Mouse (Mus musculus) lung, postnatal 10 days (tissue): ENCODE results near the gene Gm16181.
"Not testable (repeated sequence)": the region's sequence is repeated elsewhere in the genome, so short reads cannot be mapped to it uniquely, and the experiment has no call there.

Experiments used
- DNase-seq: peaks from one replicate; pipeline ENCODE4 v3.0.0; 2021

Gene Gm16181

GRCm38 (mm10) chr17:35233114-35233980 is 12.7 kb downstream of the Gm16181 start, which contains the start of gene Atp6v1g2:
Gene Atp6v1g2, plus strand, starts transcription at chr17:35233660.
- no peak for DNase-seq

- not testable (repeated sequence) for DNase-seq
Observed at GRCm38 (mm10) chr17:35234090-35234489, 13.5 kb downstream of the Gm16181 start.

- DNase-seq, result peak; percentile 62
Observed at GRCm38 (mm10) chr17:35234903-35235302, 14.3 kb downstream of the Gm16181 start.

GRCm38 (mm10) chr17:35235614-35236389 is 15.2 kb downstream of the Gm16181 start, which contains the start of gene Nfkbil1:
Gene Nfkbil1, minus strand, starts transcription at chr17:35235792.
- peak; percentile 96 for DNase-seq

- peak; percentile 98 for DNase-seq
Observed at GRCm38 (mm10) chr17:35236390-35236746, 15.7 kb downstream of the Gm16181 start.

- no peak for DNase-seq
Observed at GRCm38 (mm10) chr17:35236996-35237395, 16.4 kb downstream of the Gm16181 start.

GRCm38 (mm10) chr17:35237504-35237903 is 16.9 kb downstream of the Gm16181 start:
- DNase-seq, result no peak

GRCm38 (mm10) chr17:35239700-35240099 is 19.1 kb downstream of the Gm16181 start:
- DNase-seq, result no peak

- DNase-seq, result no peak
Observed at GRCm38 (mm10) chr17:35240384-35241304, 20.0 kb downstream of the Gm16181 start.

GRCm38 (mm10) chr17:35241305-35242014 is 20.8 kb downstream of the Gm16181 start, which contains the start of gene Ddx39b:
Gene Ddx39b, plus strand, starts transcription at chr17:35241746.
- peak; percentile 96 for DNase-seq

GRCm38 (mm10) chr17:35242015-35242941 is 21.6 kb downstream of the Gm16181 start:
- peak; percentile 79 for DNase-seq

- DNase-seq, result peak; percentile 76
Observed at GRCm38 (mm10) chr17:35243086-35243485, 22.5 kb downstream of the Gm16181 start.

- DNase-seq, result no peak
Observed at GRCm38 (mm10) chr17:35244999-35245398, 24.4 kb downstream of the Gm16181 start.

GRCm38 (mm10) chr17:35245731-35246623 is 25.3 kb downstream of the Gm16181 start:
- no peak for DNase-seq

- no peak for DNase-seq
Observed at GRCm38 (mm10) chr17:35247144-35247543, 26.5 kb downstream of the Gm16181 start.

- no peak for DNase-seq
Observed at GRCm38 (mm10) chr17:35248986-35249385, 28.4 kb downstream of the Gm16181 start.

- DNase-seq, result no peak
Observed at GRCm38 (mm10) chr17:35249451-35250197, 29.0 kb downstream of the Gm16181 start.

- no peak for DNase-seq
Observed at GRCm38 (mm10) chr17:35250348-35251120, 29.9 kb downstream of the Gm16181 start.
